Mouse (Mus musculus) adrenal gland, postnatal 36 days (tissue): ENCODE data around the gene Postn. TPM values are rescaled to one million over a fixed set of nuclear protein-coding genes. Genes with fewer than 3 reads are reported as not detected.

Source experiments
- DNase-seq, 2 experiments: peaks; one replicate each; pipeline ENCODE4 v3.0.0; 2021; ENCODE audit warnings: mixed read lengths in 1 of 2
- long read RNA-seq, 2 experiments: library from polyadenylated mRNA; stranded (forward); transcript quantifications; one replicate each; pipeline ENCODE4 v2.0.0; 2021; ENCODE audit warnings: borderline sequencing depth in 2 of 2
- total RNA-seq, 2 experiments: library from RNA; stranded (reverse); gene quantifications; 2 replicates each; pipeline ENCODE4 v1.2.3; 2021

Postn gene
- 100 to 1,000 TPM in 1 of 2 experiments, 10 to 100 TPM in 1; 73.8 to 106 TPM for total RNA-seq
- long read RNA-seq, experiment 1, transcript Postn-204 (21 exons, 3,121 nt): major isoform, 9 of 19 reads
- long read RNA-seq, experiment 1, partial matches to known transcripts: 2 of 19 reads
- long read RNA-seq, experiment 1, other reads (novel, unspliced or antisense): 1 of 19 reads
- long read RNA-seq, experiment 2, partial matches to known transcripts: 0 of 2 reads
- long read RNA-seq, experiment 2, other reads (novel, unspliced or antisense): 0 of 2 reads

- peak in 1 of 2 experiments; percentile 3 for DNase-seq
Measured at GRCm38 (mm10) chr3:54360897-54361296, at the start of gene Postn. TSS of gene Postn (plus strand) at chr3:54361109.

- no peak for DNase-seq
Measured at GRCm38 (mm10) chr3:54314055-54314454, 46.9 kb upstream of the Postn start.

- DNase-seq: peak; percentile 80 to 83
Measured at GRCm38 (mm10) chr3:54352891-54353652, 7.8 kb upstream of the Postn start.

GRCm38 (mm10) chr3:54357561-54357960, 3.3 kb upstream of the Postn start:
- DNase-seq: no peak

- DNase-seq: peak; percentile 77 to 78
Measured at GRCm38 (mm10) chr3:54358463-54359189, 2.3 kb upstream of the Postn start.

- no peak for DNase-seq
Measured at GRCm38 (mm10) chr3:54361656-54362055, 747 bp downstream of the Postn start.

GRCm38 (mm10) chr3:54371015-54371414, 10.1 kb downstream of the Postn start:
- no peak for DNase-seq

GRCm38 (mm10) chr3:54372625-54373024, 11.7 kb downstream of the Postn start:
- DNase-seq: no peak

- DNase-seq: no peak
Measured at GRCm38 (mm10) chr3:54376014-54376413, 15.1 kb downstream of the Postn start.

- no peak for DNase-seq
Measured at GRCm38 (mm10) chr3:54377647-54378046, 16.7 kb downstream of the Postn start.

- DNase-seq: no peak
Measured at GRCm38 (mm10) chr3:54378135-54378534, 17.2 kb downstream of the Postn start.

GRCm38 (mm10) chr3:54379981-54380380, 19.1 kb downstream of the Postn start:
- no peak for DNase-seq

- peak; percentile 44 to 45 for DNase-seq
Measured at GRCm38 (mm10) chr3:54399321-54399720, 38.4 kb downstream of the Postn start.

GRCm38 (mm10) chr3:54399911-54400310, 39.0 kb downstream of the Postn start:
- no peak for DNase-seq

GRCm38 (mm10) chr3:54400617-54401016, 39.7 kb downstream of the Postn start:
- no peak for DNase-seq

- DNase-seq: peak in 1 of 2 experiments; percentile 21
Measured at GRCm38 (mm10) chr3:54401706-54402105, 40.8 kb downstream of the Postn start.

GRCm38 (mm10) chr3:54403791-54404190, 42.9 kb downstream of the Postn start:
- DNase-seq: no peak

- no peak for DNase-seq
Measured at GRCm38 (mm10) chr3:54406567-54406966, 45.7 kb downstream of the Postn start.

- no peak for DNase-seq
Measured at GRCm38 (mm10) chr3:54411052-54411451, 50.1 kb downstream of the Postn start.

- no peak for DNase-seq
Measured at GRCm38 (mm10) chr3:54412885-54413583, 52.1 kb downstream of the Postn start.

GRCm38 (mm10) chr3:54413584-54413897, 52.6 kb downstream of the Postn start:
- DNase-seq: no peak

- no peak for DNase-seq
Measured at GRCm38 (mm10) chr3:54414386-54414785, 53.5 kb downstream of the Postn start.
